Mouse (Mus musculus) megakaryocyte, embryonic 14.5 days (primary cell): Measurements from ENCODE around the gene Dnajc13.

Experiments used
- FLI1 ChIP-seq: IDR thresholded peaks from 2 replicates; pipeline ENCODE4 v1.6.1; 2012; ENCODE audit warnings: low read length, inconsistent platforms, mixed read lengths
- GATA1 ChIP-seq: IDR thresholded peaks from 3 replicates; pipeline ENCODE4 v1.6.1; 2012; ENCODE audit warnings: mixed read lengths, low read length, inconsistent platforms, borderline replicate concordance

DNA sequence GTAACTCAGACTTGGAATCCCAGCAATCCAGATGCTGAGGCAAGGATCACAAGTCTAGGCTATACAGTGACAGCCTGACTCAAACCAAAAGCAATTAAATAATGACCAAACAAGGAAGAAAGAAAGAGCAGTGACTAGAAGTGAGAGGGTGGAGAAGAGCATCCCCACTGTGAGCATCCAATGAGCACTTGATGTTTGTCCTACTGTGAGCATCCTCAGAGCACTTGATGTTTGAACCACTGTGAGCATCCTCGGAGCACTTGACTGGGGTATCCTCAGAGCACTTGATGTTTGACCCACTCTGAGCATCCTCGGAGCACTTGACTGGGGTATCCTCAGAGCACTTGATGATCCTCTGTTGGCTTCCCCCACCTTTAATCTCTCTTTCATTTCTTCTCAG is 157.7 kb downstream of the Dnajc13 start:
- no peak for TF ChIP-seq GATA1
- no peak for TF ChIP-seq FLI1
